Mouse (Mus musculus): ENCODE measurements around the gene Gm14139.
"Not testable (repeated sequence)": the region's sequence is repeated elsewhere in the genome, so short reads cannot be mapped to it uniquely, and the experiment has no call there.

- TF ChIP-seq POLR2A (IDR thresholded peaks at IDR 0.05; ENCODE audit: borderline replicate concordance, control insufficient read depth, low read depth, low read length); CTCF (IDR thresholded peaks at IDR 0.05; ENCODE audit: control insufficient read depth, insufficient read depth, low read length): not testable (repeated sequence)
Measured at GRCm38 (mm10) chr2:150223263-150223662, 41.7 kb downstream of the Gm14139 start.

Data from bone marrow, adult 2 months (tissue).